Mouse (Mus musculus) bone marrow macrophage, adult 2 months (primary cell): ENCODE data around the gene Neu1.

Source experiments
- CTCF ChIP-seq: IDR thresholded peaks from 2 replicates; pipeline ENCODE4 v1.5.1; 2012; ENCODE audit warnings: low read depth, mild to moderate bottlenecking, low read length, moderate library complexity
- POLR2A ChIP-seq: IDR thresholded peaks from 2 replicates; pipeline ENCODE4 v1.6.1; 2012; ENCODE audit warnings: mild to moderate bottlenecking, low read depth, low read length, borderline replicate concordance

GRCm38 (mm10) chr17:34978239-34978638 lies 47.2 kb downstream of the Neu1 start:
- TF ChIP-seq CTCF = no peak
- TF ChIP-seq POLR2A = no peak
